Mouse (Mus musculus): ENCODE data around the gene Rps16. TPM values are rescaled to one million over a fixed set of nuclear protein-coding genes. Genes with fewer than 3 reads are reported as not detected.

Rps16 gene
- total RNA-seq (2023), result 1,000 to 10,000 TPM; 1,016 to 1,191 TPM

DNA sequence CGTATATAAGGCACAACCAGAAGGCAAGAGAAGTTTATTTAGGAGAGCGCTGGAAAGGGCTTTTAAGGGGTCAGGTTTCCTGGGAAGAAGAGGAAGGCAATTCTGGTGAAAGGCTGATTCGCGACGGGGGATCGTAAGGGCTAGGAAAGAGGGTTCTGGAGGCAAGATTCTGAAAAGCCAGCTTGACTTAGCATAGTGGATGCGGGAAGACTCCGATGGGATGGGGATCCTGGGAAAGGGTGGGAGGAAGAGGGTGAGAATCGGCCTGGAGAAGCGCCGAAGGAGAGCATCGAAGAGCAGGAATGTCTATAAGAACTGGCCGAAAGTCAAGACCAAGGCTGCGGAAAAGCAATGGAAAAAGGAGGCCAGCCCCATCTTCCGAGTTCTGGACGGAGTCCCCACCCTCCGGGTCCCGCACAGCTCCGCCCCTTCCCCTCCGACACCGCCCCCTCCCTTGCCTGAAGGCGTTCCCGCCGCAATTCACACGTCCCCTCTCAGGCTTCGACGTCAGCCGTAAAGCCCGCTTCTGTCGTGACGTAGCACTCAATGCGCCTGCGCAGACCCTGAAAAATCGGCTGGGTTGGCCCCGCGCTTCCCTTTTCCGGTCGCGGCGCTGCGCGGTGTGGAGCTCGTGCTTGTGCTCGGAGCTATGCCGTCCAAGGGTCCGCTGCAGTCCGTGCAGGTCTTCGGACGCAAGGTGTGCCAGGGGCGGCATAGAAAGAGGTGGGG is at the start of gene Rps16:
Gene Rps16 (plus strand): TSS at position 498 of the 729 bp plus-strand sequence.

DNA sequence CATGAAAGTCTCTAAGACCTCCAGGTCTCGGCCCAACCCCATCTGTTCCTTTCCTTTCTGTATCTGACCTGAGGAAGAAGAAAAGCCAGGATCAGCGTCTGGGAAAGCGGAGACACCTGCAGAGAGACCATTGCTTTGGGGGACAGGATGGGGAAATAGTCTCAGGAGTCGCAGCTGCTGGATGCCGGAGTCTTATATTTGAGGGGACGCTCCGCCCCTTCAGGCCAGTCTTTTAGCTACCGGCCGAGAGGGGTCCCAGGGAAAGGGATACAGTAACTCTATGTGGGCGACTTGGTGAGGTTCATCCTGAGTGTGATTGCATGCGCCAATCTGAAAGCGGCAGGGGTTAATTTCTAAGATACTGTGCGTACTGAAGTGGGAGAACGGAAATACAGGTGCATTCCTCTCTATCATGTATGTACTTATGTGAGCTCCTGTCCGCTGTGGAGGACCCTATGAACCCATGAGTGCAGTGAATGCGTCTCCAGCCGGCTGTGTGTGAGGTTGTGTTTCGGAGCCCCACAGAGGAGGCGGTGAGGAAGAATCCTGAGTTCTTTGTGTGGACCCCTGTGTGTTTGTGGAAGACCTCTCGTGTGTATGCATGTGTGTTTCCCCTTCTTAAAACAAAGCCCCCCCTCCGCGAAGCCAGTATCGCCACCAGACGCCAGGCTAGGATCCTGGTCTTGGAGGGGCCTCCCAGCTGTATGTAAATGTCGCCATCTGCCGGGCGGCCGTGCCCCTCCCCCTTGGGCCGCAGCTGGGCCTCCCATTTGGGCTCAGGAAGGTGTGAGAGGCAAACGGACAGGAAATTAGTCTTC is 48.6 kb upstream of the Rps16 start, which contains the start of gene Dll3:
Gene Dll3 (minus strand): TSS at position 623 of the 818 bp plus-strand sequence.

DNA sequence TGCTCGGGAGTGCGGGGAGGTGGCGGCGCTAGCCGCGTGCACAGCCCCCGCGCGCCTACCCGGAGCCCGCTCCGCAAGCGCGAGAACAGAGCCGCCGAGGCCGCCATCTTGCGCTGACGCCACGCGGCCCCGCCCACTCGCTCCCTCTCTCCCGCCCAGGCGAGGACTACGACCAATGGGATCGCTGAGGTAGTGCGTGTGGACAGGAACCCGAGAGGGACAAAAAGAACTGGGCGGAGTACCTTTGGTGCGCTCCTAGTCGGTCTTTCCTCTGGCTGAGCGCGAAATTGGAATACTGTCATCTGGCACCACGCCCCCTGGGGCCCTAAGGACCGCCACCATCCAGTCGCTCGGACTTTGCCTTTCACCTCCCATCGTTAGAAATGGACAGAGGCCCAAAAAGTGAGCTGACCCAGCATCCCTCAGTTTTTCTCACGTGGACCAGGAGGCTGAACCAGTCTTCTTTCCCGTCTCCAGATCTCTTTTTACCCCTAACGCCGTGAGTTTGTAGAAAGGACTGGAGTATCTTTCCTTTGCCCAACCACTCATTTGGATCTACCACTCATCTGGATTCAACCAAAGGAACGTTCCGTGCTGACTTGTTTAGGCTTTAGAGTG is 38.4 kb upstream of the Rps16 start, which contains the start of gene Timm50:
Gene Timm50 (minus strand): TSS at position 147 of the 618 bp plus-strand sequence.

DNA sequence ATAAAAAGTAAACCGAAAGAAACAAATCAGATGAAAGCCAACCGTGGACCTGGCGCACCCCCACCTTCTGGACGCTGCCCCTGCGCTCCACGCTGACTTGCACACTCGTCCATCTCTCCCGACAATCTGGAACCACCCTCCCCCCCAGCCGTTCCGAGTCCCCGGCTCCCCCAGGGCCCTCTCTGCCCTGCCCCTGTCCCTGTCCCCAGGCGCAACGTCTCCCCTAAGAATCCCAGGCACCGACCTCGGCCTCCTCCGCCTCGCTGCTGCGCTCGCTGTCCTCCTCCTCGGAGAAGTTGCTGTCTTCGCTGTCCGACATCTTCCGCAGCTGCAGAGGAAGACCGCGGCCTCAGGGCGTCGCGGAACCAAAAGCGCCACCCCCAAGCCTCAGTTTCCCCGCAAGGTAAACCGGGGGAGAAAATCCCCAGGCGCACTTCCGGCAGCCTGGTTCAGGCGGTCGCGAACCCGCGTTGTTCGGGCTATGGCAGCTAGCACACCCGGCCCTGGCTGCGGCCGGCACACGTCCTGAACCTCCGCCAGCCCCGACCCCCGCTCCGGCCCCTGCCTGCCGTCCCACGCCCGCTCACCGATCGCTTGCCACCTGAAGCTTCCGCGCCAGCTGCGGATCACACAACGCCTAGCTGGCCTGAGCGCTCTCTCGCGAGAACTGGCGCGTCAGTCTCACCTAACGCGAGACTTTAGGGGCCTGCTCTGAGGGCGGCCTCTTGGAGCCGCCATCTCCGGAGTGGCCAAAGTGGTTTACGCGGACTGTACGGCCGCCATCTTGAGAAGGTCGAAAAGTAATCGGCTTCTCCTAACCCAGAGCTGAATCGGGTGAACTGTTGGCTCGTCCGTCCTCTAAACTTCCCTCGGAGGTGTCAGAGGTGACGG is 12.1 kb upstream of the Rps16 start, which contains the start of gene Supt5:
Gene Supt5 (minus strand): TSS at position 639 of the 891 bp plus-strand sequence.

DNA sequence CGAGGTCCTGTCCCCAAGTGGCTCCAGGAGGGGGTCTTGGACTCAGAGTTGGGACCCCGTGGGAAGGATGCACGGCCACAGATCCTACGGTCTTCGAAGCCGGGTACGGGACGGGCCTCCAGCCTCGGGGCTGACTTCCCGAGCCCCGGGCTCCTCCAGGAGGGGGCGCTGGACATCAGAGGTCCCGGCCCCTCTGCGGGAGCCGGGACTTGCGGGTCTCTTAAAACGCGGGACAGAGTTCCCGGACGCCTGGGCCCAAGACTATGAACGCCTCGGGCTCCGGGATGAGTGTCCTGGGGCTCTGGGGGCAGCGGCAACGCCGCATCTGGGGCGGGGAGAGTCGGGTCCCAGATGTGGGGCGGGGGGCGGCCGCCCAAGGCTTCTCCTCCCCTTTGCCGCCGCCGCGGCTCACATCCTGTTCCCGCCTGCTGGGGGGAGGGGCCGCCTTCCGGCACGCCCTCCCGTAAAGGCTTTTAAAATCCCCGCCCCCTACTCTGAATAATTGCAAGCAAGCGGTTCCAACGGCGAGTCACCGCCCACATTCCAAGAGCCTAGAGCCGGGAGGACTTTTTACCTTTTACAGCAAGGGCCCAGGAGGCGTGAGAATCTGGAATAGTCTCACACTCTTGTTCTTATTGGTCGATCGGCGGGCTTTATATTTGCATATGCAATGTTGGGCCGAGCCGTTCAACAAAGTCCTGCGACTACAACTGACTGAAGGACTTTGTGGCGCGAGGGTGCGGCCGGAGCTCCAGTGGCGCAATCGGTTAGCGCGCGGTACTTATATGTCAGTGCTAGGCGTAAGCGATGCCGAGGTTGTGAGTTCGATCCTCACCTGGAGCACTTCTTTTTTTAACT is 22.0 kb downstream of the Rps16 start, which contains the start of gene Plekhg2:
Gene Plekhg2 (minus strand): TSS at position 349 of the 858 bp plus-strand sequence.

DNA sequence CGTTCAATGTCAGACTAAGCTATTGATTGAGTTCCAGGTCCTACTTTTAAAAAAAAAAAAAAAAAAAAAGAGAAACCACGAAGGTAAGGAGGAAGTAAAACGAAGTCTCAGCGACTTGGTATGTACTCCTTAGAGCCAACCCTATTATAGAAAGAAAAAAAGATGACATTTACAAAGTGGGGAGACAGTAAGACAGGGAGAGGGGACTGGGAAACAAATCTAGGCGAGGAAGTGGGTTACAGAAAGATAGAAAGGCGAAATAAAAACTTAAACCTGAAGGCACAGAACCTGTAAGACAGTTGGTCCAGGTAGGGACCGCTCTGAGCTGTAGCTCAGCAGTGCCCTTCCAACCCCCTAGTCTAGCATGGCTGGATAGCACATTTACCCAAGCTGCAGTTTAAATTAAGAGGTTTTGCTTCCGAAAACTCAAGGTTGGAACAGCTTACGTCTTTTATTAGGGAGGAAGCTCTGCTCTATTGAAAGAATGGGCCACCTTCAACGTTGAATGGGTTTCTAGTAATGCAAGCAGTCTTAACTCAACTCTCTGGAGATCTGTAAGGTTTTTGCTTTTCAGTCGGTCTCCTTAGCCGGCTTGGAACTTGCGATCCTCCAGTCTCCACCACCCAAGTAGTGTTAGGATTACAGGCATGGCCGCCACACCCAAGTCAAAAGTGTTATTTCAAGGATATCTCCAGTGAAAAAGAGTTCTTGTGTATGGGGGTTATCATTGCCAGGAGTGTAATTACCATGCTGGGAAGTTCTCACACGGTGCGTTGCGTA is 30.0 kb downstream of the Rps16 start, which contains the start of gene Zfp36:
Gene Zfp36 (minus strand): TSS at position 17 of the 780 bp plus-strand sequence.

DNA sequence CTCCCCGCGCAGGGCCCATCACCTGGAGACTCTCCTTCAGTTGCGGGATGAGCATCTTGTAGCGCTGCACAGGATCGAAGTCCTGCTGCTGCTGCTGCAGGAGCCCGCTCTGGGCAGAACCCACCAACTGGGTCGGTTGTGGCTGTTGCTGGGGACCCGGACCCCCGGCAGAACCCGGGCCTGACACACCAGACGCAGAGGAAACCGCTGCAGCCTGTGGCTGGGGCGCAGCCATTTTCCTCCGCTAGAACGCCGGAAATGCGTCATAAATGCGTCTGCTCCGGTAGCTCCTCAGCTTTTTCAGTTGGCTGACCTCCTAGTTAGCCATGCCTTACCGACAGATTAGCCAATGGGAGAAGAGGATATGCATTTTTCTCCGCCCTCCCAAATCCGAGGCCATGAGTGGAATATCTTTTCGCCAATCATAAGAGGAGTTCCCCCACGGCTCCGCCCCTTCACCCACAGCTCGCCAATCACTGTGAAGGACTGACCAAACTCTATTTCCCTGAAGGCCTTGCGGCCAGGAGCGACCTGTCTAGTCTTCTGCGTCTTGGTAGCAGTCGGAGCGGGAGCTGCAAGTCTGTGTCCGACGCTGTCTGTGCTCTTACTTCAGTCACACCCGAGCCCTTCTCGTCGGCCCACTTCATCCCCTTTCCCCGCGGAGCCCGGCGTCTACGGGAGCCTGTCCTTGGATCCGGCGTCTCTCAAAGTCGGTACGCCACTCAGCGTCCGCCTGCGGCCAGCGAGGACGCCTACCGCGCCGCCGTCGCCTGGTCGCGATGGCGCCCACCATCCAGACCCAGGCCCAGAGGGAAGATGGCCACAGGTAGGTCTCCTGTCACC is 42.2 kb downstream of the Rps16 start, which contains the start of the genes Med29 and Paf1:
Gene Med29 (minus strand): TSS at position 280 of the 843 bp plus-strand sequence.
Gene Paf1 (plus strand): TSS at position 523 of the 843 bp plus-strand sequence.

Other genes starting within 250 kb of the Rps16 start
- not detected for gene 9530053A07Rik, start 221.2 kb upstream of the Rps16 start, total RNA-seq (2023)
- gene Fbl, start 180.9 kb upstream of the Rps16 start, total RNA-seq (2023), result 10 to 100 TPM; 62.5 to 81.4 TPM
- 10 to 100 TPM; 13.9 to 15.7 TPM for gene Dyrk1b, start 171.2 kb upstream of the Rps16 start, total RNA-seq (2023)
- 1 to 10 TPM; 1.4 to 1.8 TPM for gene Eid2, start 82.8 kb upstream of the Rps16 start, total RNA-seq (2023)
- 1 to 10 TPM; 4.3 to 5.0 TPM for gene Eid2b, start 72.9 kb upstream of the Rps16 start, total RNA-seq (2023)
- gene Selenov, start 59.5 kb upstream of the Rps16 start, total RNA-seq (2023), result not detected
- gene Dll3, start 48.4 kb upstream of the Rps16 start, total RNA-seq (2023), result not detected
- gene Timm50, start 38.6 kb upstream of the Rps16 start, total RNA-seq (2023), result 10 to 100 TPM; 27.4 to 29.6 TPM
- 10 to 100 TPM; 70.9 to 78.0 TPM for gene Supt5, start 11.9 kb upstream of the Rps16 start, total RNA-seq (2023)
- 10 to 100 TPM; 22.3 to 30.8 TPM for gene Plekhg2, start 21.9 kb downstream of the Rps16 start, total RNA-seq (2023)
- 1,000 to 10,000 TPM; 1,188 to 1,652 TPM for gene Zfp36, start 29.6 kb downstream of the Rps16 start, total RNA-seq (2023)
- 10 to 100 TPM in 1 of 2 experiments, 1 to 10 TPM in 1; 7.2 to 10.1 TPM for gene Med29, start 42.1 kb downstream of the Rps16 start, total RNA-seq (2023)
- gene Paf1, start 42.3 kb downstream of the Rps16 start, total RNA-seq (2023), result 10 to 100 TPM; 62.9 to 73.5 TPM
- 100 to 1,000 TPM; 538 to 594 TPM for gene Gmfg, start 86.8 kb downstream of the Rps16 start, total RNA-seq (2023)
- gene Lrfn1, start 101.3 kb downstream of the Rps16 start, total RNA-seq (2023), result 1 to 10 TPM; 3.2 to 4.2 TPM
- gene Ifnl2, start 159.8 kb downstream of the Rps16 start, total RNA-seq (2023), result not detected
- not detected for gene Ifnl3, start 172.2 kb downstream of the Rps16 start, total RNA-seq (2023)
- gene Sycn, start 190.2 kb downstream of the Rps16 start, total RNA-seq (2023), result not detected
- gene Nccrp1, start 196.6 kb downstream of the Rps16 start, total RNA-seq (2023), result under 1 TPM in 1 of 2 experiments, not detected in 1; 0.90 TPM
- gene Samd4b, start 247.5 kb downstream of the Rps16 start, total RNA-seq (2023), result 10 to 100 TPM; 45.3 to 48.4 TPM
- gene Pak4, start 247.5 kb downstream of the Rps16 start, total RNA-seq (2023), result 10 to 100 TPM in 1 of 2 experiments, 1 to 10 TPM in 1; 9.5 to 12.7 TPM

All from neutrophil, adult 59 days (primary cell).